In the genomic region with DNA sequence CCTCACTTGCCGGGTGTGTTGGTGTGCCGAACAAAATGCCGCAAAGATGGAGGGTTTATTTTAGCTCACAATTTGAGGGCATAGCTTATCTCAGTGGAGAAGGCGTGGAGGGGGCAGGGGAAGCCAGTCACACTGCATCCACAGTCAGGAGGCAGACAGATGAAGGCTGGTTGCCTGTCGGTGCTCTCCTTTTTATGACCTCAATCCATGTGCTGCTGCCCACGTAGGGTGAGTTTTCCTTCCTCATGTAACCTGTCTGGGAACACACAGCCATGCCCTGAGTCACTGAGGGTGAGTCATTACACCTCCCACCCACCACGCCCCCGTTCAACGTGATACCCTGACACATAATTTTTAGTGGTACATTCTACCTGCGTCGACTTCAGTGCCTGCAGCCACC, we compare ENCODE assay signal across 30 mouse cellular contexts. TPM values are rescaled to one million over a fixed set of nuclear protein-coding genes. Genes with fewer than 3 reads are reported as not detected.
DNase-seq lines count a peak whose midpoint lies in the region; ATAC-seq lines count a peak whose summit lies in the region.
"Had no signal": no experiment of that assay in that cellular context is flagged by ENCODE, and none has a peak within 500 bp of the region (broad histone marks: within the 10 kb centered on the region; RNA-seq: fewer than 3 reads in every experiment).

No protein-coding gene starts in this region.

- H3K9me3 ChIP-seq in intestine, embryonic 15.5 days, result no peaks in the 10 kb centered on the region
- H3K9me3 ChIP-seq: embryonic facial prominence, embryonic 13.5 days; heart, embryonic 10.5 days; kidney, embryonic 15.5 days; limb, embryonic 10.5 days; midbrain, embryonic 10.5 days; neural tube, embryonic 13.5 days had no signal

- WGBS in intestine, embryonic 15.5 days, result 63% methylated on average over 11 of the region's 11 CpGs

- no peak overlapping the region for H3K4me2 ChIP-seq in intestine, embryonic 15.5 days (replicated peaks)
- H3K4me2 ChIP-seq: embryonic facial prominence, embryonic 13.5 days; hindbrain, embryonic 14.5 days; kidney, embryonic 15.5 days; neural tube, embryonic 13.5 days had no signal

- H3K4me3 ChIP-seq in intestine, embryonic 15.5 days (replicated peaks), result no peak overlapping the region
- H3K4me3 ChIP-seq: embryonic facial prominence, embryonic 13.5 days; gastrocnemius, adult 2 months; heart, embryonic 10.5 days; kidney, embryonic 15.5 days; limb, embryonic 10.5 days; midbrain, embryonic 10.5 days; myocyte; neural tube, embryonic 13.5 days had no signal

- H3K27ac ChIP-seq in intestine, embryonic 15.5 days, result no peak overlapping the region
- H3K27ac ChIP-seq: embryonic facial prominence, embryonic 13.5 days; gastrocnemius, adult 2 months; heart, embryonic 10.5 days; hindbrain, embryonic 14.5 days; kidney, embryonic 15.5 days; limb, embryonic 10.5 days; midbrain, embryonic 10.5 days; neural tube, embryonic 13.5 days had no signal

- H3K4me1 ChIP-seq in intestine, embryonic 15.5 days (replicated peaks), result peaks cover 9% of the 10 kb centered on the region; the same call in 1 of the 2 replicates
- H3K4me1 ChIP-seq: embryonic facial prominence, embryonic 13.5 days; midbrain, embryonic 10.5 days; neural tube, embryonic 13.5 days had no signal

- H3K9ac ChIP-seq in intestine, embryonic 15.5 days, result no peak overlapping the region
- H3K9ac ChIP-seq: embryonic facial prominence, embryonic 13.5 days; hindbrain, embryonic 14.5 days; kidney, embryonic 15.5 days; neural tube, embryonic 13.5 days had no signal

- DNase-seq in left cerebral cortex, adult 11 months (ENCODE audit: low spot score), result peak; percentile 44
- no peak for DNase-seq in left cerebral cortex, postnatal 10 days (ENCODE audit: extremely low spot score in 1 of 2, low spot score in 2 of 2)
- peak; percentile 50 for DNase-seq in fat pad, adult 2 months (ENCODE audit: extremely low read depth, low read depth, low spot score)
- peak; percentile 35 to 44 for DNase-seq in left cerebral cortex, postnatal 36 days (ENCODE audit: low spot score in 2 of 2)
- no peak for DNase-seq in adrenal gland, adult (ENCODE audit: inconsistent age in 2 of 2, low spot score in 1 of 2)
- no peak for DNase-seq in kidney, postnatal 10 days
- DNase-seq in thymus, adult 18-20 months, result no peak
- DNase-seq: cerebellum, adult 11-12 months; cerebellum, postnatal 25 days; embryo, embryonic 11 days; gastrocnemius, adult 2 months; heart, postnatal 4 days; layer of hippocampus, adult 9-11 months; liver; lung, postnatal 10 days; retina, postnatal 1 day had no signal

- H3K36me3 ChIP-seq in intestine, embryonic 15.5 days, result no peaks in the 10 kb centered on the region
- H3K36me3 ChIP-seq: embryonic facial prominence, embryonic 13.5 days; heart, embryonic 10.5 days; limb, embryonic 10.5 days; midbrain, embryonic 10.5 days; neural tube, embryonic 13.5 days had no signal

- H3K27me3 ChIP-seq in intestine, embryonic 15.5 days (replicated peaks), result no peaks in the 10 kb centered on the region
- H3K27me3 ChIP-seq: embryonic facial prominence, embryonic 13.5 days; kidney, embryonic 15.5 days; neural tube, embryonic 13.5 days had no signal

- intact Hi-C loops in left cerebral cortex, postnatal 10 days (cut with DNase I), result no loop called here
- intact Hi-C loops in left cerebral cortex, postnatal 36 days (cut with DNase I), result no loop called here

- ATAC-seq in intestine, embryonic 15.5 days, result peak; percentile 46; the same call in 1 of the 2 replicates
- ATAC-seq: forebrain, embryonic 14.5 days; inflammation-experienced regulatory T-cells, adult 6 months; midbrain, embryonic 16.5 days had no signal

RNA-seq across cellular contexts. Expression of a gene that starts 25.9 kb away (rescaled TPM):
- 1 to 10 TPM; 1.3 to 1.7 TPM for total RNA-seq in left cerebral cortex, postnatal 10 days (2021)
- 14.1 and 14.3 TPM in 2 replicates for polyA plus RNA-seq in intestine, embryonic 15.5 days (2015; fragmentation: Nextera tagmentation; extraction: Ambion mirVana)
- total RNA-seq in left cerebral cortex, postnatal 36 days (2021), result 1 to 10 TPM; 2.6 to 2.7 TPM

RNA-seq across cellular contexts. Expression of a gene that starts 31.7 kb away (rescaled TPM):
- not detected for total RNA-seq in left cerebral cortex, postnatal 10 days (2021)
- 79.5 and 98.0 TPM in 2 replicates for polyA plus RNA-seq in intestine, embryonic 15.5 days (2015; fragmentation: Nextera tagmentation; extraction: Ambion mirVana)
- total RNA-seq in left cerebral cortex, postnatal 36 days (2021), result not detected
- total RNA-seq: adrenal gland, adult 18-20 months; gastrocnemius, adult 2 months; gastrocnemius, postnatal 4 days; heart, postnatal 4 days had no signal
- polyA plus RNA-seq: embryonic facial prominence, embryonic 13.5 days; forebrain, embryonic 14.5 days; hindbrain, embryonic 14.5 days; inflammation-experienced regulatory T-cells, adult 6 months; limb, embryonic 10.5 days; midbrain, embryonic 10.5 days; midbrain, embryonic 16.5 days; myocyte; neural tube, embryonic 13.5 days had no signal

Comparison
In these comparisons a context has a peak if more than half of its experiments do, and no peak if none do; other contexts are left out.
1. DNase-seq: peak in left cerebral cortex, adult 11 months (single experiment), fat pad, adult 2 months (single experiment) and left cerebral cortex, postnatal 36 days (2 of 2); none in left cerebral cortex, postnatal 10 days (0 of 2), adrenal gland, adult (0 of 2), kidney, postnatal 10 days (single experiment) and thymus, adult 18-20 months (0 of 2).